Mouse (Mus musculus): ENCODE measurements around the gene Scrg1. TPM values are rescaled to one million over a fixed set of nuclear protein-coding genes. Genes with fewer than 3 reads are reported as not detected.

The Scrg1 gene
- 0.12 TPM in 1 of 2 replicates, not detected in the other for polyA plus RNA-seq (2012; rRNA removed)

GRCm38 (mm10) chr8:57455765-57456164 is at the start of gene Scrg1:
TSS of gene Scrg1 (plus strand) at chr8:57455923.

GRCm38 (mm10) chr8:57487441-57488155 is 31.9 kb downstream of the Scrg1 start, which contains the start of gene Sap30:
TSS of gene Sap30 (minus strand) at chr8:57487860.

GRCm38 (mm10) chr8:57511316-57512118 is 55.8 kb downstream of the Scrg1 start, which contains the start of gene Hmgb2:
TSS of gene Hmgb2 (plus strand) at chr8:57511907.

Other genes with a start within 250 kb of the Scrg1 start
- gene Hand2, start 134.9 kb upstream of the Scrg1 start, polyA plus RNA-seq (2012; rRNA removed) = 1.9 TPM in 2 replicates
- gene Sap30, start 31.9 kb downstream of the Scrg1 start, polyA plus RNA-seq (2012; rRNA removed) = 11.3 and 12.9 TPM in 2 replicates
- 233 and 256 TPM in 2 replicates for gene Hmgb2, start 56.0 kb downstream of the Scrg1 start, polyA plus RNA-seq (2012; rRNA removed)
- gene Galnt7, start 197.1 kb downstream of the Scrg1 start, polyA plus RNA-seq (2012; rRNA removed) = 2.6 and 3.1 TPM in 2 replicates

Data from liver, embryonic 14 days (tissue).